Mouse (Mus musculus): ENCODE results near the gene Clcnkb. TPM values are rescaled to one million over a fixed set of nuclear protein-coding genes. Genes with fewer than 3 reads are reported as not detected.

Gene Clcnkb
- polyA plus RNA-seq, 1 experiment: 0.50 TPM

DNA sequence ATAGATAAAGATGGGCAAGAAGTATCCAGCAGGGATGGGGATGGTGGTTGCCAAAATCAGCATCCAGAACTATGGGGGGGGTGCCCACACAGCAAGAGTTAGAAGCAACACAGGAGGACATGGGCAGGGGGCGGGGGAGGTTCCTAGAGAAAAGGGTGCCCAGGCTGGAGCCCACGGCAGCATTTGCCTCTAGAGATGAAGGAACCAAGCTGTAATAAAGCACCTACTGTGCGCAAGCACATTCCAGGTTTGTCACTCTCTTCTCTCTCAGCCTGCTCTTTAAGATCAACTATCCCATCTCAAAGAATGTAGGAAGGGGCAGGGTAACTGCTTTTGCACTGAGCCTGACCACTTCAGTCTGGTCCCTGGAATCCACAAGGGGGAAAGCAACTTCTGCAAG, 7.2 kb downstream of the Clcnkb start:
- DNase-seq (ENCODE audit: extremely low spot score in 1 of 2, low spot score in 1 of 2): no peak

DNA sequence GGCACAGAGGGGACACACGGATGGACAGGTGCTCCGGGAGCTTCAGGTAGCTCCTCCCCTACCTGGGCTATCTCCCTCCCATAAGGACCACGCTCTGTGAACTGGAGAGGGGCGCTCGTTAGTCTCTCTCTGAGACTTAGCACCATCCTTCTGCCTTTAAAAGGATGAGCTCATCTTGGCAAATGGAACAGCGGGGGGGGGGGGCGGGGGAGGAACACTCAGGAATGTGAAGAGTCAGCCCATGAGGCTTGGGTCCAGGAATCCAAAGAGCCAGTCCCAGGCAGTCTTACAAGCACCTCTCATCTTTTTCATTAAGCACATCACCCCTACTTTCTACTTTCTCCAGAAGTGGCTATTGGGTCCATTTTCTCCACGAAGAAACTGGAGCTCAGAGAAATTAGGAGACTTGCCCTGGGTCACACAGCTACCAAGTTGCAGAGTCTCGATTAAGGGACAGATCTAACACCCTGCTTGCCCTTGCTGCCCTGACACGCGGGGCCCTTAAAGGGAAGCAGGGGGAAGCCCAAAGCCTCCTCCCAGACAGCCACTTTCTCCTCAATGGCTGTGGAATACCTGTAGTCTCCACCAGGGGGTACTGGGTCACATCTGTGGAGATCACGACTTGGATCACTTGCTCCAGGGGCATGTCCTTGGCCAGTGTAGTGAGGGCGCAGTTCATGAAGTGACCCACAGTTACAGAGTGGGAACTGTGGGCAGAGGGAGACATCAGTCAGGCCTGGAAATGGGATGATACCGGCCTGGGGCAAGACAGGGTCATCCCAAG, 9.1 kb downstream of the Clcnkb start:
- DNase-seq (ENCODE audit: extremely low spot score in 1 of 2, low spot score in 1 of 2): no peak

DNA sequence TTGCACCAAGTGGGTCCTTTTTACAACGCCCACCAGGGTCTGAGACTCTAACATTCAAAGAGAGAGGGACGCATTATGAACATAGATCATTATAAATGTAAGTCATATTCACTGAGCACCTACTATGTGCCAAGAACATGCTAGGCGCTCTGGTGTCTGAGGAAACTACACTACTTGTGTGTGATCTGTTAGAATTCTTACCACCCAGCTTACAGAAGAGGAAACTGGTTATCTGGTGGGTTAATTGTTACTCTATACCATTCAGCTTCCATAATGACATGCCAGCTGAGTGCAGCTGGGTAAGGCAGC, 10.5 kb downstream of the Clcnkb start:
- no peak for DNase-seq (ENCODE audit: extremely low spot score in 1 of 2, low spot score in 1 of 2)

GRCm38 (mm10) chr4:141404518-141405313, 11.1 kb downstream of the Clcnkb start:
- DNase-seq (ENCODE audit: extremely low spot score in 1 of 2, low spot score in 1 of 2): peak; percentile 69 to 97

- no peak for DNase-seq (ENCODE audit: extremely low spot score in 1 of 2, low spot score in 1 of 2)
Measured at GRCm38 (mm10) chr4:141400171-141400570, 15.6 kb downstream of the Clcnkb start.

DNA sequence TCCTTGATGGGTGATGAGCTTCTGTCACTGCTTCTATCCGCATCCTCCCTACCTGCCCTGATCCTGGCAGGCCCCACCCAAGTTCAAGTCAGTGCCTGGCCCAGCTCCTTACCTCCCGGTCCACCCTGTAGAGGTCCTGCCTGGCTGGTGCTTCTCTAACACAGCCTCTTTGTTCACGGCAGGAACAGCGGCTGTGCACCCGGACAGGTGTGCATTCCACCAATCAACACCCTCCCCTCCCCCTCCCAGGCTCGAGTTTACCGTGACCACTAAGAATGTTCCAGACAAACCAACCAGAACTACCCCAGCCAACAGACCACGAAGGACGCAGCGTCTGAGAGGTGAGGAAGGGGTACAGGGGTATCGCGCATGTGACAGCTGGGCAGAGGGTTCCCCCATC, 17.3 kb downstream of the Clcnkb start, which contains the start of gene Clcnka:
TSS of gene Clcnka (minus strand) at position 180 of the 400 bp plus-strand sequence.
- DNase-seq (ENCODE audit: extremely low spot score in 1 of 2, low spot score in 1 of 2): no peak

- no peak for DNase-seq (ENCODE audit: extremely low spot score in 1 of 2, low spot score in 1 of 2)
Measured at GRCm38 (mm10) chr4:141397861-141398260, 18.0 kb downstream of the Clcnkb start.

GRCm38 (mm10) chr4:141394751-141395150, 21.1 kb downstream of the Clcnkb start:
- no peak for DNase-seq (ENCODE audit: extremely low spot score in 1 of 2, low spot score in 1 of 2)

GRCm38 (mm10) chr4:141391293-141391692, 24.5 kb downstream of the Clcnkb start:
- no peak for DNase-seq (ENCODE audit: extremely low spot score in 1 of 2, low spot score in 1 of 2)

DNA sequence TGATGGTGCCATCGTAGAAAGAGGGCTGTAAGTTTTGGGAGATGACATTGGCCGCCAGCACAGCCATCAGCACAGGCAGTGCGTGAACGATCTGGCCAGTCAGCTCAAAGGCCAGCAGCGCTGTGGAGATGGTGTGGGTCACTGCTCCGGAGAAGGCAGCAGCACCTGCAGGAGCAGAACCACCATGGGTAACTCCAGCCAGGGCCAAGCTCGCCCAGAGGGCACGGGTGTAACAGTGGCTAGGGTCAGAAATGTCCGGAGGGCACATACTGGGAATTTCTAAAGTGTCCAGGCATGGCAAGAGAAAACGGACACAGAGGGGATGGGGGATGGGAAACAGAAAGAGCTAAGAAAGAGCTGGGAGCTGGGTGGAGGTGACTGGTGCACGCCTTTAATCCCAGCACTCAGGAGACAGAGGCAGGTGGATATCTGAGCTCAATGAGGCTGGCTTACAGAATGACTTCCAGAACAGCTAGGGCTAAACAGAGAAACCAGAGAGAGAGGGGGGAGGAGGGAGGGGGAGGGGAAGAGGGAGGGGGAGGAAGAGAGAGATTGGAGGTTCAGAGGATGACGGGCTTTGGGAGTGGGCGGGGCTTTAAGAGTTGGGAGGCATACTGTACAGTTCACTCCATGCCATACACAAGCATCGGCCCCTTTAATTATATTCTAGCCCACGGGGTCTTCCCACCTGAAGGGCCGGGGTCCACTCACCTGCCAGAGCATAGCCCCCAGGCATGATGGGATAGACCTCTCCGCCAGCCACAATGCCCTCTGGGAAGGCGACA, 26.3 kb downstream of the Clcnkb start:
- no peak for DNase-seq (ENCODE audit: extremely low spot score in 1 of 2, low spot score in 1 of 2)

DNA sequence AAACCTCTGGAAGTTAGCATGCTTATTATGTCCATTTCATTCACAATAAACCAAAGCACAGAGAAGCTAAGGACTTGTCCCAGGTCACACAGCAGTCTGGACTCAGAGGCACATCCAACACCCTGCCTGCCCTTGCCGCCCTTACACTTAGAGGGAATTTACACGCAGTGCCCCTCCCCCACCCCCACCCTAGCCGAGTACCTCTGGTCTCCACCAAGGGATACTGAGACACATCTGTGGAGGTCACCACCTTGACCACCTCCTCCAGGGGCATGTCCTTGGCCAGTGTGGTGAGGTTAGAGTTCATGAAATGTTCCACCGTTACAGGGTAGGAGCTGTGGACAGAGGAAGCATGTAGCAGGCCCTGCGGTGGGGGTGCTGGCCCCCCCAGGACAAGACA, 27.9 kb downstream of the Clcnkb start:
- DNase-seq (ENCODE audit: extremely low spot score in 1 of 2, low spot score in 1 of 2): no peak

DNA sequence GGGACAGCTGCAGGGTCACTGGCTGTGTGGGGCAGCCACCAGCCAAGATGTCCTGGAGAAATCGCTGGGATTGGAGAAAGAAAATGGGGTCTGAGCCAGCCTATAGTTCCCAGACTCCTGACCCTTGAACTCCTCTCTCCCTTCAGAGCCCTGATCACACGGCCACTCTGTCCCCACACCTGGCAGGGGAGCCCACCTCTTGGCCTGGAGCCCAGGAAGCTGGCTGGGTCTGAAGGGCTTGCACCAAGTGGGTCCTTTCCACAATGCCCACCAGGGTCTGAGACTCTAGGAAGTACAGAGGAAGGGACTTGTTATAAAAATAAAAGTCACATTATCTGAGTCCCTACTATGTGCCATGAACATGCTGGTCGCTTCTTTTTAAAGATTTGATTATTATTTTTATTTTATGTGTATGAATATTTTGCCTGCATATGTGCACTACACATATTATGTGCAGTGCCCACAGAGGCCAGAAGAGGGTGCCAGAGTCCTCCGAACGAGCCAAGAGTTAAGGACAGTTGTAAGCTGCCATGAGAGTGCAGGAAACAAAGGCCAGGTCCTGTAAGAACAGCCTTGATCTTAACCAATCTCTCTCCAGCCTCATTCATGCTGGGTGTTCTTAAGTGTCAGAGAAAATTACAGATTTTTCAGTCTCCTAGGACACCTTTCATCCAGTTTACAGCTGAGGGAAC, 28.6 kb downstream of the Clcnkb start:
- DNase-seq (ENCODE audit: extremely low spot score in 1 of 2, low spot score in 1 of 2): peak; percentile 32 to 90

DNA sequence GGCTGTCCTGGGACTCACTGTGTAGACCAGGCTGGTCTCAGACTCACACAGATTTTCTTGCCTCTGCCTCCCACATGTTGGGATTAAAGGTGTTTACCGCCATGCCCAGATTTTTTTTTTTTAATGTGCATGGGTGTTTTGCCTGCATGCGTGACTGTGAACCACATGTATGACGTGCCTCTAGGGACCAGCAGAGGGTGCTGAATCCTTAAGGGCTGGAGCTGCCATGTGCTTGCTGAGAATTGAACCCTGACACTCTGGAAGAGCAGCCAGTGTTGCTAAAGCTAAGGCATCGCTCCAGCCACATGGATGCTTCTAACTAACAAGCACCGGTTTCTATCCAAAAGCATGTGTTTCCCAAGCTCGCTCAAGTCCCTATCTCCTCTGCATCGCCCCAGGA, 29.7 kb downstream of the Clcnkb start:
- no peak for DNase-seq (ENCODE audit: extremely low spot score in 1 of 2, low spot score in 1 of 2)

DNA sequence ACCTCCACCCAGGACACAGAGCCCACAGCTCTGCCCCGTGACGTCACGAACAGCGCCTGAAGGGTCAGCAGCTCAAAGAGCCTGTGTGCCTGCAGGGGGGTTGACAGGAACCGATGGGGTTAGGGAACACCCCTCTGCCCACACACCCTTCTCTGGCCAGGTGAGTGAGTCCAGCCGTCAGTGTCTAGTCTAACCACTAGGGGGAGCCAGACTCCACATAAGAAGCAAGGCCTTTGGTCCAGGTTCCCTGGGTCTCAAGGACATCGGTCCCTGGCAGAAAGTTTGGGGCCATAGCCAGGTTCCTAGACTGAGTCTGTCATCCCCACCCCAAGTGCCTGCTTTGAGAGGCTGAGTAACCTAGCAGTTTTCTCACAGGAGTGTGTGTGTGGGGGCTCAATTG, 30.5 kb downstream of the Clcnkb start:
- DNase-seq (ENCODE audit: extremely low spot score in 1 of 2, low spot score in 1 of 2): peak in 1 of 2 experiments; percentile 67

DNA sequence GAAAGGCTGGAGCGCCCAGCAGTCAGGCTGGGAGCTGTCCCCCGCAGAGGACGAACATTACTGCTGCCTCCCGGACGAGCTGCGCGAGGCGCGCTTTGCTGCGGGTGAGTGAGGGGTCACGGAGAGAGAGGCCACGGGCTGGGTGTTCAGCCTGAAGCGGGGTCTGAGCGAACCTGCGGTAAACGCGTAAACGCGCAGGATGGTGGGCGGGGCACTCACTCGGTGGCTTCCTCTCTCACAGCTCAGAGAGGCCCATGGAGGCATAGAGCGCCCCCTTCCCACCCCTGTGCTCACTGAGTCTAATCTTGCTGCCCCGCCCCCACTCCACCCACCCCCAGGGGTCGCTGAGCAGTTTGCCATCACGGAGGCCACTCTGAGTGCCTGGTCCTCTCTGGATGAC, 33.4 kb downstream of the Clcnkb start:
- no peak for DNase-seq (ENCODE audit: extremely low spot score in 1 of 2, low spot score in 1 of 2)

DNA sequence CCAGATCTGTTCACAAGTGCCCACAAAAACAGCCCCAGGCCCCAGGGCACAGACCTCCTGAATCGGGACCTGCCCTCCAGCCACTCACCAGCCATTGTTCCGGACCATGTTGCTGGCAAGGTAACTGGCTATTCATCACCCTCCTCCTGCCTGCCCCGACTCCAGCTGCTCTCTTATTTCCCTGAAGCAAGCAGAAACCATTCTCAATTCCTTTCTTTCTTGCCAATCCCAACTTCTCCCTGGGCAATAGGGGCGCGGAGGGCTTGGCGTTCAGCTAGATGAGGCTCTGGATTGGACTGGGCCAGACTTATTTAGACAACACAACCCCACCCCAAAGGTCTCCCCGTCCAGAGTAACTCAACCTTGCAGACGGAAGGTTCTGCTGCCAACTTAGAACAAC, 36.1 kb downstream of the Clcnkb start:
- no peak for DNase-seq (ENCODE audit: extremely low spot score in 1 of 2, low spot score in 1 of 2)

- no peak for DNase-seq (ENCODE audit: extremely low spot score in 1 of 2, low spot score in 1 of 2)
Measured at GRCm38 (mm10) chr4:141372426-141372825, 43.4 kb downstream of the Clcnkb start.

DNA sequence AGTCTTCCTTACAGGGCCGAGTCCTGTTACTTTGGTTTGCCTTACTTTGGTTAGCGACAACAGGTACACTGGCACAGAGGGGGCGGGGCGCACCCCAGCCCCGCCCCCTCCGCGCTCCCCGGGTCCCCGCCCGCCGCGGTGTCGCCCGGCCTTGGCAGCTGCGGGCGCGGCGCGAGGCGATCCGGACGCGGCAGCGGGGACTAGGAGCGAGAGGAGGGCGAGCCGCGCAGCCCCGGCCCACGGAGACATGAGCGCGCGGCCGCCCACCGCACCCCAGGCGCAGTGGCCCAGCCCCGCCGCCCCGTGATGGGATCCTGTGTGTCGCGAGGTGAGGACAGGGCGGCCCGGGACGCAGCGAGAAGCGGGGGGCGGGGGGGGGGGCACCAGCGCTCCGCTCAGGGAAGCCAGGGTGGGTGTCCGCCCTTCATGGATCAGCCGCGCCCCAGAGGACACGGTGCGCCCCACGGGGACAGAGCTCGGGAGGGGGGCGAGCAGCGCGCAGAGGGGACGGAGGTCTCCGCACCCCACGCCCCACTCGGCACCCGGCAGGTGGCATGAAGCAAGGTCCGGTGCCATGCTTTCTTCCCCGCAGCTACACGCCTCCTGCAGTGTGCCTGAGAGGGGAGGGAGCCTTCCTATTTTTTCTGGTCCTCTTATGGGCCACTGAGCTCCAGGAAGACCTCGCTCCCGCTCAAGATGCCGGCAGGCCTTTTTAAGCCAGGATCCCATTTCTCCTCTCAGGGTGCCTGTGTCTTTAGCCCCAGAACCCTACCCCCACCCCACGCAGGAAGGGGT, 47.6 kb downstream of the Clcnkb start, which contains the start of gene Fam131c:
TSS of gene Fam131c (plus strand) at position 224 of the 795 bp plus-strand sequence.
- DNase-seq (ENCODE audit: extremely low spot score in 1 of 2, low spot score in 1 of 2): no peak

- DNase-seq (ENCODE audit: extremely low spot score in 1 of 2, low spot score in 1 of 2): no peak
Measured at GRCm38 (mm10) chr4:141365876-141366275, 49.9 kb downstream of the Clcnkb start.

GRCm38 (mm10) chr4:141365126-141365525, 50.7 kb downstream of the Clcnkb start:
- no peak for DNase-seq (ENCODE audit: extremely low spot score in 1 of 2, low spot score in 1 of 2)

Data from frontal cortex, adult 2 months (tissue).